In genomic region chr9:44645481-44645880, GRCm38 (mm10) we compare ENCODE assay signal across 8 mouse cellular contexts. TPM values are rescaled to one million over a fixed set of nuclear protein-coding genes. Genes with fewer than 3 reads are reported as not detected.
DNase-seq lines count a peak whose midpoint lies in the region; ATAC-seq lines count a peak whose summit lies in the region.
"Had no signal": no experiment of that assay in that cellular context is flagged by ENCODE, and none has a peak within 500 bp of the region (broad histone marks: within the 10 kb centered on the region; RNA-seq: fewer than 3 reads in every experiment).

No protein-coding gene starts in this region.

- no peak overlapping the region for H3K4me2 ChIP-seq in forebrain, embryonic 16.5 days (ENCODE audit: low read length)

- DNase-seq in spleen, adult 18-20 months: peak; percentile 28 to 33
- no peak for DNase-seq in spleen, postnatal 14 days (ENCODE audit: low spot score in 2 of 2)
- DNase-seq in cerebellum, postnatal 10 days: peak; percentile 81 to 86
- peak; percentile 79 to 80 for DNase-seq in heart, postnatal 14 days
- DNase-seq in lung, postnatal 25 days (ENCODE audit: low spot score): peak; percentile 76
- DNase-seq in urinary bladder, postnatal 4 days (ENCODE audit: low spot score in 2 of 2): no peak

- H3K9me3 ChIP-seq in forebrain, embryonic 16.5 days (ENCODE audit: control insufficient read depth, low read length): no peaks in the 10 kb centered on the region

- 0 out of 2 replicates have a peak, but pooled peaks cover 2% of the 10 kb centered on the region for H3K36me3 ChIP-seq in forebrain, embryonic 16.5 days (ENCODE audit: control insufficient read depth, insufficient read depth)

- WGBS in forebrain, embryonic 16.5 days: 71% methylated on average over 5 of the region's 5 CpGs

- no peak overlapping the region for H3K4me3 ChIP-seq in forebrain, embryonic 16.5 days (replicated peaks; ENCODE audit: low read length)

- no peaks in the 10 kb centered on the region for H3K27me3 ChIP-seq in forebrain, embryonic 16.5 days (replicated peaks; ENCODE audit: control insufficient read depth, insufficient read depth, low read length)

- H3K9ac ChIP-seq in forebrain, embryonic 16.5 days (replicated peaks; ENCODE audit: low read depth, low read length): no peak overlapping the region

- intact Hi-C loops in heart, postnatal 14 days (cut with DNase I): loop anchor here (5.0 kb wide), 1 partner anchor 143 kb away; no protein-coding TSS in a partner anchor

- no peak for ATAC-seq in forebrain, embryonic 16.5 days

- no peak overlapping the region for H3K27ac ChIP-seq in forebrain, embryonic 16.5 days (ENCODE audit: low read length)

- no peaks in the 10 kb centered on the region for H3K4me1 ChIP-seq in forebrain, embryonic 16.5 days (replicated peaks; ENCODE audit: control insufficient read depth, insufficient read depth, low read length)

RNA-seq across cellular contexts. Expression of gene Treh, which starts 27.6 kb away (rescaled TPM):
- total RNA-seq in heart, postnatal 14 days (2021): not detected
- not detected in 2 replicates for polyA plus RNA-seq in forebrain, embryonic 16.5 days (2015; fragmentation: Nextera tagmentation; extraction: Ambion mirVana)
- polyA plus RNA-seq: neural tube, embryonic 14.5 days had no signal

RNA-seq across cellular contexts. Expression of gene Ddx6, which starts 40.8 kb away (rescaled TPM):
- 10 to 100 TPM; 92.0 to 94.3 TPM for total RNA-seq in heart, postnatal 14 days (2021)
- 21.2 and 22.8 TPM in 2 replicates for polyA plus RNA-seq in forebrain, embryonic 16.5 days (2015; fragmentation: Nextera tagmentation; extraction: Ambion mirVana)

Comparison
In these comparisons a context has a peak if more than half of its experiments do, and no peak if none do; other contexts are left out.
1. DNase-seq: peak in spleen, adult 18-20 months (2 of 2), cerebellum, postnatal 10 days (2 of 2), heart, postnatal 14 days (2 of 2) and lung, postnatal 25 days (single experiment); none in spleen, postnatal 14 days (0 of 2) and urinary bladder, postnatal 4 days (0 of 2).